Mouse (Mus musculus): ENCODE data around the gene Rtca. TPM values are rescaled to one million over a fixed set of nuclear protein-coding genes. Genes with fewer than 3 reads are reported as not detected.

Rtca gene
- polyA plus RNA-seq, 1 experiment from 2014 or later = 57.5 TPM

DNA sequence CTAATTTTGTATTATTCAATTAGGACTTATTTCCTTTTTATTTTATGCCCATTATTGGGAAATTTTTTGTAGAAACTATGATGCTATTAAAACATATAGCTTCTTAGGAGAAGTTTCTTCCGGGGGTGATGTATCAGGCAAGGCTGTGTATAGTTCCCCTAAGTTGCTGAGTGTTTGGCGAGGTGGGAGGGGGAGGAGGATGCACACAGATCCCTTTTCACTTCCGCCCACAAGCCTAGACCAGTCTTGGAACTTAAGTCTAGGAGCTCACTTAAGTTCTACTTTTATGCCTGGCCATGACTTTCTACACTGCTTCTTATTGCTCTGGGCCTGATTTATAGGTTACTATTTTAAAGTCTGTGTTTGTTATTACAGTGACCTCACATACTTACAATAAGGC, 57.3 kb downstream of the Rtca start:
- H3K4me1 ChIP-seq (replicated peaks; ENCODE audit: control insufficient read depth, insufficient read depth, low read length) = no peaks in the 10 kb centered on the region
- H3K9me3 ChIP-seq (ENCODE audit: control insufficient read depth, low read length) = 0 out of 2 replicates have a peak, but pooled peaks cover 3% of the 10 kb centered on the region
- WGBS = 67% methylated on average over 3 of the region's 3 CpGs
- no peaks in the 10 kb centered on the region for H3K36me3 ChIP-seq (ENCODE audit: control insufficient read depth, insufficient read depth, low read length)
- H3K4me3 ChIP-seq (ENCODE audit: low read length) = no peak overlapping the region
- no peak overlapping the region for H3K27ac ChIP-seq (ENCODE audit: low read length)
- H3K9ac ChIP-seq (ENCODE audit: low read length) = no peak overlapping the region
- no peaks in the 10 kb centered on the region for H3K27me3 ChIP-seq (ENCODE audit: control insufficient read depth, insufficient read depth, low read depth, low read length)
- H3K4me2 ChIP-seq (ENCODE audit: low read depth, low read length) = no peak overlapping the region
- ATAC-seq (ENCODE audit: low read depth) = no peak

DNA sequence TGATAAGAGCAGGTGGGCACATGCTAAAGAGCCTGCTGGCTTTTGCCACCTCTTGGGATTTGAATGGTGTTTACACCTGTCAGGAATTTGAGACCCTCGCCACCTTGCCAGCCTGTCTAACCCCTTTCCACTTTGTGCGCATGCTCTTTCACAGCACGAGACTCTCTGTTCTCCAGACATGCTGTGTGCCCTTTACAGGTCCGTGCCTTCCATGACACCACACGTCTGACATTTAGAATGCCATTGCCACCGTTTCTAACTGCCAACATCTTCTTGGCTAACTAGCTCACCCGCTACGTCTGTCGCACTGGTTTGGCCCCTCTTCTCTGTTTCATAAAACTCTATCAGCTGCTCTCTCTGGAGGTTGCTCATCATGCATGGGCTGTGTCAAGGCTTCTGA, 63.7 kb downstream of the Rtca start:
- H3K4me1 ChIP-seq (replicated peaks; ENCODE audit: control insufficient read depth, insufficient read depth, low read length) = no peaks in the 10 kb centered on the region
- no peak overlapping the region for H3K9ac ChIP-seq (ENCODE audit: low read length)
- no peaks in the 10 kb centered on the region for H3K27me3 ChIP-seq (ENCODE audit: control insufficient read depth, insufficient read depth, low read depth, low read length)
- no peaks in the 10 kb centered on the region for H3K36me3 ChIP-seq (ENCODE audit: control insufficient read depth, insufficient read depth, low read length)
- no peak overlapping the region for H3K4me2 ChIP-seq (ENCODE audit: low read depth, low read length)
- ATAC-seq (ENCODE audit: low read depth) = no peak
- no peak overlapping the region for H3K4me3 ChIP-seq (ENCODE audit: low read length)
- no peak overlapping the region for H3K27ac ChIP-seq (ENCODE audit: low read length)
- WGBS = 78% methylated on average over 9 of the region's 9 CpGs
- H3K9me3 ChIP-seq (ENCODE audit: control insufficient read depth, low read length) = no peaks in the 10 kb centered on the region

DNA sequence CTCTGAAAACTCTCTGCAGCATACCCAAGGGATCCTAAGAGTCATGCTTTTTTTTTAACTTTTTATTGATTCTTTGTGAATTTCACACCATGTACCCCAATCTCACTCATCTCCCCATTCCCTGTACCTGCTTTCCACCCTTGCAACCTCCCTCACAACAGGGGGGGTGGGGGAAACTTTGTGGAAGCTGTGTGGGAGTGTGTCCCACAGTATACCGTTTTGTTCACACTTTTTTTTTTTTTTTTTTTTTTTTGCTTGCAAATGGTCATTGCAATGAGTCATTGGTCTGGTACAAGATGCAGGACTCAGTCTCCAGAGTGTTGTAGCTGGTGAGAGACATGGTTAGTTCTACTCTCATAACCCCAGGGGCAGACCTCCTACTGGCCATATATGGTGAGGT, 65.2 kb downstream of the Rtca start:
- no peaks in the 10 kb centered on the region for H3K4me1 ChIP-seq (replicated peaks; ENCODE audit: control insufficient read depth, insufficient read depth, low read length)
- ATAC-seq (ENCODE audit: low read depth) = no peak
- 67% methylated on average over 1 of the region's 1 CpGs for WGBS
- H3K36me3 ChIP-seq (ENCODE audit: control insufficient read depth, insufficient read depth, low read length) = no peaks in the 10 kb centered on the region
- H3K4me3 ChIP-seq (ENCODE audit: low read length) = no peak overlapping the region
- H3K4me2 ChIP-seq (ENCODE audit: low read depth, low read length) = no peak overlapping the region
- H3K27ac ChIP-seq (ENCODE audit: low read length) = no peak overlapping the region
- H3K27me3 ChIP-seq (ENCODE audit: control insufficient read depth, insufficient read depth, low read depth, low read length) = no peaks in the 10 kb centered on the region
- no peak overlapping the region for H3K9ac ChIP-seq (ENCODE audit: low read length)
- no peaks in the 10 kb centered on the region for H3K9me3 ChIP-seq (ENCODE audit: control insufficient read depth, low read length)

DNA sequence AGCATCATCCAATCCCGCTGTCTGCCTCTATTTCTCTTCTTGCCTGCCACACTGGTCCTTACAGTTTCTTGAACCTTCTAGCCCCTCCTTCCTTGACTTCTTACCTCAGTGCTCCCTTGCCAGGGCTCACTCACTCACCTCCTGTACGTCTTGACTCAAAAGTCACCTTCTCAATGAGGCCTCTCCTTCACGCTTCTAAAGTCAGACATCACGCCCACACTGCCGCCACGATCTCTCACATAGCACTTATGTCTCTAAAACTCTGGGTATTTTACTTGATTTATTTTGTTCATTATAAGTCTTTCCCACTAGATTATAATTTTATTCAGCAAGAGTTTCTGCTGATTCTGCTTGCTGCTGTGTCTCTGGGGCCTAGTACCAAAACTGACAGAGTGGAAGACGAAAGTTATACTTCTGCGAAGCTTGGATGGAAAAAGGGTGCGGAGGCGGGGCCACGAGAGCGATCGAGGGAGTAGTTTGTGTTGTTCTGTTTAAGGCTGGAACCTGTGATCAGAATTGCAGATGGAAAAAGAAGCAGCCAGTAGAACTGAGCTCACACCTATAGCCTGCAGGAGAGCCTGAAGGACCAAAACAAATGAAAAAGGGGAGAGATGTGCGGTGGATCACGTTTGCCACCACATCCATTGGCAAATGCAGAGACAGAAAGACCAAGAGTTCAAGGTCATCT, 66.3 kb downstream of the Rtca start:
- Histone ChIP-seq H3K27me3 (ENCODE audit: control insufficient read depth, insufficient read depth, low read depth, low read length) (no peaks in the 10 kb centered on the region), H3K4me1 (replicated peaks; ENCODE audit: control insufficient read depth, insufficient read depth, low read length) (no peaks in the 10 kb centered on the region), H3K4me2 (ENCODE audit: low read depth, low read length) (no peak overlapping the region), H3K36me3 (ENCODE audit: control insufficient read depth, insufficient read depth, low read length) (no peaks in the 10 kb centered on the region), H3K27ac (ENCODE audit: low read length) (no peak overlapping the region), H3K4me3 (ENCODE audit: low read length) (no peak overlapping the region), H3K9ac (ENCODE audit: low read length) (no peak overlapping the region), H3K9me3 (ENCODE audit: control insufficient read depth, low read length) (no peaks in the 10 kb centered on the region)
- WGBS = 88% methylated on average over 15 of the region's 15 CpGs
- no peak for ATAC-seq (ENCODE audit: low read depth)

DNA sequence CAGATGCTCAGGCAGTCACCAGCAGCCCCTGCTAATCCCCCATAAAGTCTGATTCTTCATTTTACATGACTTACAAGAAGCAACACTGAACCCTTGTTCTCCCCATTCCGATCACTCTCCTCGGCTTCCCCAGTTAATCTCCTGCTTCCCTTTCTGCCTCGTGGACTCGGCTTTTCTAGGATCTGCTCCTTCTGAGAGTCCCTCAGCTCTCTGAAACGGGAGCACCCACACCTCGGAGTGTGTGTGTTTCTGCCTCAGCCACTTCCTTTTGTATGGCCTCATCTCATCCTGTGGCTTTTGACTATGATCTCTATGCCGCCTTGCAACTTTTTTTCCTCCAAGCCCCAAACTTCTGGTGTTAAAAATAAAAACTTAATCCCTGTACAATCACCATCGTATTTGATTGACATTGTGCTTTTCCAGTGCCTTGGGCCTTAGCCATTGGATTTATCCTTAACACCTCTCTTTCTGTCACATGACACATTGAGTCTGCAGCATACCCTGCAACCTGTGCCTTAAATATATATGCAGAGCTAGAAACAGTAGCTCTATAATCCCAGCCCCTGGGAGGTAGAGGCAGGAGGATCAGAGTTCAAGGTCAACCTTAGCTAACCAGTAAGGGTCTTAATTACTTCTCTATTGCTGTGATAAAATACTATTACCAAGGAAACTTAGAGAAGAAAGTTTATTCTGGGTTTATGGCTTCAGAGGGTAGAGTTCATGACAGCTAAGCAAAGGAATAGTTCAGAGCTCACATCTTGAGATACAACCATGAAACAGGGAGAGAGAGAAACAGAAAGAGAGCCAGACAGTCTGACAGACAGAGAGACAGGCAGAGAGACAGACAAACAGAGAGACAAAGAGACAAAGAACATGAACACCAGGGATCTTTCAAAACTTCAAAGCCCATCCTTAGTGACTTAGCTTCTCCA, 67.7 kb downstream of the Rtca start:
- no peaks in the 10 kb centered on the region for H3K9me3 ChIP-seq (ENCODE audit: control insufficient read depth, low read length)
- no peaks in the 10 kb centered on the region for H3K36me3 ChIP-seq (ENCODE audit: control insufficient read depth, insufficient read depth, low read length)
- H3K4me2 ChIP-seq (ENCODE audit: low read depth, low read length) = no peak overlapping the region
- no peak overlapping the region for H3K9ac ChIP-seq (ENCODE audit: low read length)
- H3K4me1 ChIP-seq (replicated peaks; ENCODE audit: control insufficient read depth, insufficient read depth, low read length) = no peaks in the 10 kb centered on the region
- no peak overlapping the region for H3K4me3 ChIP-seq (ENCODE audit: low read length)
- H3K27ac ChIP-seq (ENCODE audit: low read length) = no peak overlapping the region
- no peak for ATAC-seq (ENCODE audit: low read depth)
- no peaks in the 10 kb centered on the region for H3K27me3 ChIP-seq (ENCODE audit: control insufficient read depth, insufficient read depth, low read depth, low read length)
- 64% methylated on average over 8 of the region's 8 CpGs for WGBS

Other genes starting within 250 kb of the Rtca start
- 6.8 and 7.0 TPM in 2 replicates for gene Cdc14a, start 84.2 kb downstream of the Rtca start, polyA plus RNA-seq (2015; fragmentation: Nextera tagmentation; extraction: Ambion mirVana)
- 15.9 and 21.0 TPM in 2 replicates for gene Dbt, start 4.9 kb upstream of the Rtca start, polyA plus RNA-seq (2015; fragmentation: Nextera tagmentation; extraction: Ambion mirVana)
- 0.67 and 0.93 TPM in 2 replicates for gene Lrrc39, start 54.8 kb upstream of the Rtca start, polyA plus RNA-seq (2015; fragmentation: Nextera tagmentation; extraction: Ambion mirVana)
- 22.3 and 29.2 TPM in 2 replicates for gene Sass6, start 86.8 kb upstream of the Rtca start, polyA plus RNA-seq (2015; fragmentation: Nextera tagmentation; extraction: Ambion mirVana)
- gene Trmt13, start 106.4 kb upstream of the Rtca start, polyA plus RNA-seq (2015; fragmentation: Nextera tagmentation; extraction: Ambion mirVana) = 24.6 and 28.1 TPM in 2 replicates
- 83.8 and 84.4 TPM in 2 replicates for gene Mfsd14a, start 154.5 kb upstream of the Rtca start, polyA plus RNA-seq (2015; fragmentation: Nextera tagmentation; extraction: Ambion mirVana)
- gene Gm43191, start 173.1 kb upstream of the Rtca start, polyA plus RNA-seq (2015; fragmentation: Nextera tagmentation; extraction: Ambion mirVana) = not detected in 2 replicates
- gene Slc35a3, start 204.6 kb upstream of the Rtca start, polyA plus RNA-seq (2015; fragmentation: Nextera tagmentation; extraction: Ambion mirVana) = 15.4 and 16.5 TPM in 2 replicates

All from lung, embryonic 16.5 days (tissue).